Mouse (Mus musculus) embryonic fibroblast, embryonic 13.5 days (primary cell): ENCODE results near the gene Rbm25.

Experiments
- CTCF ChIP-seq: IDR thresholded peaks from 2 replicates; pipeline ENCODE4 v1.5.1; 2011; ENCODE audit warnings: mild to moderate bottlenecking, control low read depth, low read length, moderate library complexity, borderline replicate concordance; ENCODE audit not compliant: insufficient read depth
- POLR2A ChIP-seq: IDR thresholded peaks from 2 replicates; pipeline ENCODE4 v1.6.1; 2011; ENCODE audit warnings: low read depth, mild to moderate bottlenecking, control low read depth, low read length, moderate library complexity

DNA sequence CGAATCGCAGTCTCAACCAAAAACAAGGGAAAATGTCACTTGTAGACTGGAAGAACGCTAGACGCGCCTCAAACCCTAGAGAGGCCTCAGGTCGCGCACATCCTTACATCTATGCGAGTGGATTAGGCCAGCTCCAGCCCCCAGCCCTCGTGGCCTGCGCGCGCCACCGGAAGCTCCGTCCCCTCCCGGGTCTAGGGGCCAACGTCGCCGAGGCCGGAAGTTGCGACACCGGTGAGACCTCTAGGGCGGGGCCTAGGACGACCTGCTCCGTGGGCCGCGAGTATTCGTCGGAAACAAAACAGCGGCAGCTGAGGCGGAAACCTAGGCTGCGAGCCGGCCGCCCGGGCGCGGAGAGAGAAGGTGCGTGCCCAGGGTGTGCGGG is 56.9 kb downstream of the Rbm25 start, which contains the start of gene Psen1:
- TF ChIP-seq CTCF (no peak), POLR2A (peak; percentile 75)
